In the genomic region with DNA sequence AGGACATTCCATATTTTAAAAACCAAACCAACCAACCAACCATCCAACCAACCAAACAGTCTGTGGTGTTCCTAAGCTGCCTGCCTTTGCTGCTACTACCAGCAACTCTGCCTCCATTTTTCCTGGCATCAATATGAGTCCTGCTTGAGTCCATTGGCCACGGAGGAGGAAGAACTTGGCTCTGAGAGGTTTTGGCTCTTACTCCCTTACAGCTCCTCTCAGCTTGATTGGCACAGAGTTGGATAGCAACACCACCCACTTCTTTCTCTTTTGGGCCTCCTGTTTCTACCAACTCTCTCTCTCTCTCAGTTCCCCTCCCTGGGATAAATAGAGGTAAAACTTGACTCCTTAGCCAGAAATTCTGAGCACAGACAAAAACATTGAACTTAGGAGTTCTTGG, we compare ENCODE assay signal across 12 mouse cellular contexts.
DNase-seq lines count a peak whose midpoint lies in the region; ATAC-seq and TF ChIP-seq lines count a peak whose summit lies in the region.
"Had no signal": no experiment of that assay in that cellular context is flagged by ENCODE, and none has a peak within 500 bp of the region (broad histone marks: within the 10 kb centered on the region; RNA-seq: fewer than 3 reads in every experiment).

No protein-coding gene starts in this region.

- no peak for TF ChIP-seq CTCF in lung, adult 2 months (IDR thresholded peaks at IDR 0.05; ENCODE audit: insufficient read depth, low read length)
- no peak for TF ChIP-seq CTCF in heart, postnatal 0 days (IDR thresholded peaks at IDR 0.05; ENCODE audit: low read depth)

- H3K27me3 ChIP-seq in heart, postnatal 0 days (ENCODE audit: control insufficient read depth, insufficient read depth, low read length), result no peaks in the 10 kb centered on the region
- H3K27me3 ChIP-seq in liver, embryonic 11.5 days (replicated peaks; ENCODE audit: control insufficient read depth, insufficient read depth, low read length), result no peaks in the 10 kb centered on the region
- no peaks in the 10 kb centered on the region for H3K27me3 ChIP-seq in midbrain, embryonic 11.5 days (ENCODE audit: control insufficient read depth, insufficient read depth, low read length)
- H3K27me3 ChIP-seq: hindbrain, embryonic 13.5 days had no signal

- H3K9me3 ChIP-seq in heart, postnatal 0 days (replicated peaks; ENCODE audit: control insufficient read depth, low read length), result no peaks in the 10 kb centered on the region
- H3K9me3 ChIP-seq in liver, embryonic 11.5 days (ENCODE audit: control insufficient read depth, low read length), result no peaks in the 10 kb centered on the region
- no peaks in the 10 kb centered on the region for H3K9me3 ChIP-seq in midbrain, embryonic 11.5 days (ENCODE audit: control insufficient read depth, low read length)
- H3K9me3 ChIP-seq: hindbrain, embryonic 13.5 days had no signal

- ATAC-seq in heart, postnatal 0 days (ENCODE audit: insufficient read depth, low read depth), result no peak
- ATAC-seq in liver, embryonic 11.5 days (replicated peaks; ENCODE audit: low FRiP score), result no peak
- no peak for ATAC-seq in midbrain, embryonic 11.5 days (ENCODE audit: low FRiP score)

- no peak overlapping the region for H3K4me3 ChIP-seq in lung, adult 2 months (replicated peaks; ENCODE audit: extremely low read depth, low read depth, low read length)
- no peak overlapping the region for H3K4me3 ChIP-seq in heart, postnatal 0 days (ENCODE audit: low read depth, low read length)
- H3K4me3 ChIP-seq in liver, embryonic 11.5 days (ENCODE audit: low read depth, low read length), result no peak overlapping the region
- no peak overlapping the region for H3K4me3 ChIP-seq in midbrain, embryonic 11.5 days (ENCODE audit: low read depth, low read length)
- H3K4me3 ChIP-seq: hindbrain, embryonic 13.5 days had no signal

- no peaks in the 10 kb centered on the region for H3K36me3 ChIP-seq in heart, postnatal 0 days (replicated peaks; ENCODE audit: control insufficient read depth, insufficient read depth, low read length)
- H3K36me3 ChIP-seq in liver, embryonic 11.5 days (ENCODE audit: control insufficient read depth, insufficient read depth, low read length), result no peaks in the 10 kb centered on the region
- no peaks in the 10 kb centered on the region for H3K36me3 ChIP-seq in midbrain, embryonic 11.5 days (ENCODE audit: control insufficient read depth, insufficient read depth, low read length)
- H3K36me3 ChIP-seq: hindbrain, embryonic 13.5 days had no signal

- 35% methylated on average over 1 of the region's 1 CpGs for WGBS in lung, adult 2 months
- 52% methylated on average over 1 of the region's 1 CpGs for WGBS in heart, postnatal 0 days
- 52% methylated on average over 1 of the region's 1 CpGs for WGBS in liver, embryonic 11.5 days
- 53% methylated on average over 1 of the region's 1 CpGs for WGBS in midbrain, embryonic 11.5 days

- TF ChIP-seq POLR2A in lung, adult 2 months (IDR thresholded peaks at IDR 0.05; ENCODE audit: borderline replicate concordance, extremely low read depth, low read depth, low read length), result no peak

- DNase-seq in lung, postnatal 10 days, result peak; percentile 48
- DNase-seq in lung, adult 2 months, result no peak
- peak; percentile 26 to 31 for DNase-seq in cerebellum, adult 18-20 months
- DNase-seq in heart, postnatal 0 days (ENCODE audit: low spot score), result peak; percentile 5
- DNase-seq in lung, postnatal 36 days, result peak; percentile 16
- DNase-seq in liver, embryonic 11.5 days (ENCODE audit: low spot score), result no peak
- DNase-seq in midbrain, embryonic 11.5 days (ENCODE audit: low spot score, missing footprints), result no peak
- no peak for DNase-seq in adrenal gland, adult (ENCODE audit: inconsistent age in 2 of 2, low spot score in 1 of 2)
- DNase-seq: embryo, embryonic 11 days; thymus, adult 2 months had no signal

- TF ChIP-seq EP300 in heart, postnatal 0 days (IDR thresholded peaks at IDR 0.05; ENCODE audit: low read depth), result no peak

- H3K9ac ChIP-seq in heart, postnatal 0 days (replicated peaks; ENCODE audit: low read depth, low read length), result no peak overlapping the region
- no peak overlapping the region for H3K9ac ChIP-seq in liver, embryonic 11.5 days (ENCODE audit: low read depth, low read length)
- no peak overlapping the region for H3K9ac ChIP-seq in midbrain, embryonic 11.5 days (ENCODE audit: low read length)
- H3K9ac ChIP-seq: hindbrain, embryonic 13.5 days; liver, embryonic 14.5 days had no signal

- H3K4me1 ChIP-seq in lung, adult 2 months (ENCODE audit: control insufficient read depth, insufficient read depth, low read length), result no peaks in the 10 kb centered on the region
- H3K4me1 ChIP-seq in heart, postnatal 0 days (ENCODE audit: control insufficient read depth, insufficient read depth), result no peaks in the 10 kb centered on the region
- no peaks in the 10 kb centered on the region for H3K4me1 ChIP-seq in liver, embryonic 11.5 days (replicated peaks; ENCODE audit: control insufficient read depth, insufficient read depth, low read length)
- no peaks in the 10 kb centered on the region for H3K4me1 ChIP-seq in midbrain, embryonic 11.5 days (ENCODE audit: control insufficient read depth, insufficient read depth, low read length)
- H3K4me1 ChIP-seq: hindbrain, embryonic 13.5 days had no signal

- no peak overlapping the region for H3K27ac ChIP-seq in heart, postnatal 0 days (ENCODE audit: low read depth)
- no peak overlapping the region for H3K27ac ChIP-seq in liver, embryonic 11.5 days (ENCODE audit: low read depth, low read length)
- no peak overlapping the region for H3K27ac ChIP-seq in midbrain, embryonic 11.5 days (ENCODE audit: low read depth, low read length)
- H3K27ac ChIP-seq: hindbrain, embryonic 13.5 days; liver, embryonic 14.5 days had no signal

- H3K4me2 ChIP-seq in heart, postnatal 0 days (ENCODE audit: low read depth, low read length), result no peak overlapping the region
- H3K4me2 ChIP-seq in liver, embryonic 11.5 days, result no peak overlapping the region
- no peak overlapping the region for H3K4me2 ChIP-seq in midbrain, embryonic 11.5 days
- H3K4me2 ChIP-seq: hindbrain, embryonic 13.5 days had no signal

Comparison
In these comparisons a context has a peak if more than half of its experiments do, and no peak if none do; other contexts are left out.
1. DNase-seq: peak in lung, postnatal 10 days (single experiment), cerebellum, adult 18-20 months (2 of 2), heart, postnatal 0 days (single experiment) and lung, postnatal 36 days (single experiment); none in lung, adult 2 months (single experiment), liver, embryonic 11.5 days (single experiment), midbrain, embryonic 11.5 days (single experiment) and adrenal gland, adult (0 of 2).